Mouse (Mus musculus) heart, postnatal 0 days (tissue): ENCODE measurements at regions not wholly inside any gene's neighbourhood (a gene's known extent, or its start where the extent isn't known, plus 50 kb on each side); places are given as distances from the start of the nearest gene placed in this dataset.

Experiments used
- CTCF ChIP-seq: IDR thresholded peaks from 2 replicates; pipeline ENCODE4 v1.5.1; 2016; ENCODE audit warnings: antibody characterized with exemption, control low read depth, low read depth
- EP300 ChIP-seq: IDR thresholded peaks from 2 replicates; pipeline ENCODE4 v1.6.1; 2016; ENCODE audit warnings: antibody characterized with exemption, low read depth

- TF ChIP-seq CTCF (no peak), EP300 (no peak)
Measured at GRCm38 (mm10) chr10:118064816-118065216, 76.8 kb upstream of the Mdm1 start.
